Mouse (Mus musculus): ENCODE data around the gene Layn.

The Layn gene

DNA sequence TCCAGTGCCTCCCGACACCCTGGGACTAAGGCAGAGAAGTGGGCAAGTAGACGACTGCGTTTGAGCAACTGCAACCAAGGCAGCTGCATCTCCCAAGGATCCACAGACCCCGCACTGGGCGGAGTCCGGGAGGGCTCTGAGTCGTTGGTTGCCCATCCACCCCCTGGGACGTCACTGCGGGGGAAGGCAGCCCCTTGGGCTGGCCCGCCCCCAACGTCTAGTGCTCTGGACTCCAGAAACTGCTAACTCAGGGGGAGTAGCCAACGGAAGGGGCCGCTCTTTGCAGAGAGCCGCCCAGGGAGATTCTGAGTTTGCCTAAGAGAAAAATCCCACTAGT, at the start of gene Layn:
Gene Layn, minus strand, starts transcription at position 116 of the 337 bp plus-strand sequence.
- DNase-seq (ENCODE audit: low read depth, low spot score) = peak; percentile 20

DNA sequence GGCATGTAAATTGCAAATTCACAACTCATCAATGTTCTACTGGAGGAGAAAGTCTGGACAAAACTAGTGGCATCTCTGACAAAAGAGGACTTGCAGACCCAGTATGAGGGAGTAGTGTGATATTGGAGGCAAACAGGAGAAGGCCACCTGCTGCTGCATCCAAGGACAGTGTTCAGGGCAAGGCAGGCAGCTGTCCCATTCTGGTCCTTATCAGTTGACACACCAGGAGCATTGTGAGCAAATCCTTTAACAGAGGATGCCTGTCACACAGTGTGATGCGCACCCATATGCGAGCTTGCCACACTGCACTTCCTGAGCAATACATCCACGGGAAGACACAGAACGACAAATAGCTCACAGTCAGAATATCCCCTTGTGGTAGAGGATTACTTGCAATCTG, 37.9 kb upstream of the Layn start:
- no peak for DNase-seq (ENCODE audit: low read depth, low spot score)

GRCm38 (mm10) chr9:51105751-51106150, 28.9 kb upstream of the Layn start:
- DNase-seq (ENCODE audit: low read depth, low spot score) = no peak

GRCm38 (mm10) chr9:51103808-51104514, 27.1 kb upstream of the Layn start:
- peak; percentile 23 for DNase-seq (ENCODE audit: low read depth, low spot score)

GRCm38 (mm10) chr9:51102963-51103807, 26.3 kb upstream of the Layn start:
- peak; percentile 6 for DNase-seq (ENCODE audit: low read depth, low spot score)

DNA sequence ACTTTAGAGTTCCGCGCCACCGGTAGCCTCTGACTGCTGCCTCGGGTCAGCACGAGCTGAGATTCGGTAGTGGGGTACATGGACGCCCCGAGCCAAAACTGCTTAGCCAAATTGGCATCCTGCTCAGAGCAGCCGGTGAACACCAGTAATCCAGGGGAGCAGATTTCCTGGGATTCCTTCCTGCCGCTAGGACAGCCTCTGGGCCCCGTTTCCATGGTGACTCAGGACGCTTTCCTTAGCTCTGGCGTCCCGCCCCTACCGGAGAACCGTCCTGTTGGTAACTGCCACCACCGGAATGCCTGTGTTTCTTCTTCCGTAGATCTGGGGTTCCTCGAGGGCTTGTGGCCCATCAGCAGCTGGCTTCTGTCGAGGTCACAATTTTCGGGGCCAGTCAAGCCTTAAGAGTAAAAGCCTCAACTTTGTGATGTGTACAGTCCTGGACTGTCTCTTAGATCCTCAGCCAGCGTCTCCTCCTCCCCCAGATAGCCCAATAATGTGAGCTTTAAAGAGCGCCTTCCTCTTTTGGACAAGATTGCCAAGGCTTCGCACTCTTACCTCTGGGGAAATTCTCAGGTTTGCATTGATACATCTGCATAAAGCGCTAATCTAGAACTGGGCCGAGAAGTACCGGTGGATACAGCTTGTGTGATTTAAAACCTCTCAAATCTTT, 25.0 kb upstream of the Layn start, which contains the start of gene 4833427G06Rik:
Gene 4833427G06Rik, minus strand, starts transcription at position 323 of the 670 bp plus-strand sequence.
- DNase-seq (ENCODE audit: low read depth, low spot score) = peak; percentile 20

DNA sequence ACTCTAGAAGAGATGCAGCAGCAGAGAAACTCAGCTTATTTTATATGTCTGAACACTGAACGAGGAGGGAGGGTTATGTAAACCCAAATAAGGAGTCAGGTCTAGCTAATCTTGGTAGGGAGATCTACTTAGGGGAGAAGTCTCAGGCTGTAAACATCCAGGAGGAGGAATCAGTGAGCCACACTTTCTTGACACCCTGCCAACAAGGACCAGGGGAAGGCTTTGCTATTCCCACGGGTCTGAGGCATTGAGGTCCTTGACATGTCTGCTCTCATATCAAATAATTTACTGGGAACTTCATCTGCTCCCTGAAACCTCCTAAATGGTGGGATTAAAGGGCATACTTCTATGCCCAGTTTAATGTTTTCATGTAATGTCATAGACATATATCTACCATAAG, 19.4 kb upstream of the Layn start:
- no peak for DNase-seq (ENCODE audit: low read depth, low spot score)

DNA sequence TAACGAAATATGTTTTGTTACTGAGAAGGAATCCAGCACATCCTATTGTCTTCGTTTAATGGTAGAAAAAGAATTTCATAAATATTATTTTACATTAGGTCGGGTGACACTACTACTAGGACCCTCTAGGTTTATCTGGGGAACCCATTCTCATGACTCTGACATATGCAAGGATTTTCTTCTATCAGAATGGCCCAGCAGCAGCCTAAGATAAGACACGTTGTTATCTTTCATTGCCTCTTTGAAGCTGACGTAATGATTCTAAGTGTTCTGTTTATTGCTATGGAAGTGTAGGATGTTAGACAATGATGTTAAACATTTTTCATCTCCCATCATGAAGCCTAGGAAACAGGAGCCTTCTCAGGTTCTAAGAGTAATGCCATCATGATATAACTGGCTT, 16.8 kb upstream of the Layn start:
- no peak for DNase-seq (ENCODE audit: low read depth, low spot score)

DNA sequence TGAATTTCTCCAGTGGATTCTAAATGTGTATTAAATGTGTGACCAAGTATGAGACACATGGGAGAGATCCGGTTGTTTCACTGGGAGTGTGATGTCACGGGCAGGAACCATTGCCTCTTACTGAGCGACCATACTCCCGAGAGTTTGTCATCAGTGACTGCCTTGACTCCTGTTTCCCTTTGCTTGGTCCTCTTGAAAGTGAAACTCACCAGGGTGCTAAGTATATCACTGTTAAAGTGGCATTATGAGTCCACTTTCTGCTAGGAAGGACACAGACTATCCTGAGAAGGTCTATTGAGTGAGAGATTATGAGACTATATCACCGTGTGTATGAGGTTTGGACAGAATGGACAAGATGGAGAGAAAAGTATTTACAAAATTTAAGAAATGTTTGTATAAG, 4.7 kb upstream of the Layn start:
- no peak for DNase-seq (ENCODE audit: low read depth, low spot score)

GRCm38 (mm10) chr9:51076300-51076978, 455 bp downstream of the Layn start:
- no peak for DNase-seq (ENCODE audit: low read depth, low spot score)

GRCm38 (mm10) chr9:51075780-51076179, 1.1 kb downstream of the Layn start:
- DNase-seq (ENCODE audit: low read depth, low spot score) = no peak

DNA sequence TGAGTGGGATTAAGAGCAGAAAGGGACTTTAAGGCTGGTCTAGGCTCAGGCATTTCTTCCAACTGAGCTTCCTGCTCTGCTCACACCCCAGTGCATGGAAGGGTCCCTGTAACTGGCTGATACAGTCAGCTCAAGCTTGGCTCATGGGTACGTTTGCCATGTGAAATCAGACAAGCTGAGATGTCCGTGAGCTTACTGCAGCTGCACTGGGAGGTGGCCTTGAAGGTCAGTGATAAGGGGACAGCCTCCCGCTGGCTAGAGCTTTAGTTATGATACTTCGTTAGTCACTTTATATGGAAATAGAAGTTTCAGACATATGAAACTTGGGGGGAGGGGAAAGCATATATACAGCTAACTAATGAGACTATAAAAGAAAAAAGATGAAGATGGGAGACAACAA, 6.1 kb downstream of the Layn start:
- DNase-seq (ENCODE audit: low read depth, low spot score) = no peak

DNA sequence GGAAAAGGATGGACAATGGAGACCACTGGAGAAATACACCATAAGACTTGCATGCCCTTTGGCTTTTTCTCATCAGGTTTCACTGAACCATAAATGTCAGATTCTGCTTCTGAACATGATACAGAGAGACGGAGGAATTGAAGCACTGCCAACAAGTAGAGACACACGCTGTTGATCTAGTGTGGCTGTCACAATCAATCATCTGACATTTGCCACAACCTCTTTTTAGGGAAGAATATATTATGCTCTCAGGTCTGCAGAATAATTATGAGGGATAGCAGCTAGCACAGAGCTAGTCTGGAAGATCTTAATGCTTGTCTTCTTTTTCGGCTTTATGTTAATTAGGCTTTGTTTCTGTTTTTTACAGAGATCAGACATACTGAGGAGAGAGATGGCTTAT, 8.7 kb downstream of the Layn start:
- DNase-seq (ENCODE audit: low read depth, low spot score) = no peak

DNA sequence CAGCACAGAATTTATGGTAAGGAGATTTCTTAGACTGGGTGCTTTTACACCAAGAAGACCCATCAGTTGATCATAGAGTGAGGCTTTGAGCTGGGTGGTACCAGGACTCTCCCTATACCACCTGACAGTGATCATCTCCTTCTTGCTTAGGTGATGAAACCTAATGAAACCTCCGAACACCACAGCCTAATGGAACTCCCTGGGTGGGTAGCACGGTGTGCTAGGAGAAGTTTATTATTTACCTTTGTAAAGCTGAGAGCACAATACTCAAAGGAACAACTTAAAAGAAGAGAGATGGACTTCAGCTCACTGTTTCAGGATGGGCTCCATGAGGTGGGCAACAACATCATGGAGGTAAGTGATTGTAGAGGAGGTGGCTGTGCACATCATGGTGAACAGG, 16.3 kb downstream of the Layn start, which contains the start of gene Btg4:
Gene Btg4, plus strand, starts transcription at position 301 of the 400 bp plus-strand sequence.
- no peak for DNase-seq (ENCODE audit: low read depth, low spot score)

DNA sequence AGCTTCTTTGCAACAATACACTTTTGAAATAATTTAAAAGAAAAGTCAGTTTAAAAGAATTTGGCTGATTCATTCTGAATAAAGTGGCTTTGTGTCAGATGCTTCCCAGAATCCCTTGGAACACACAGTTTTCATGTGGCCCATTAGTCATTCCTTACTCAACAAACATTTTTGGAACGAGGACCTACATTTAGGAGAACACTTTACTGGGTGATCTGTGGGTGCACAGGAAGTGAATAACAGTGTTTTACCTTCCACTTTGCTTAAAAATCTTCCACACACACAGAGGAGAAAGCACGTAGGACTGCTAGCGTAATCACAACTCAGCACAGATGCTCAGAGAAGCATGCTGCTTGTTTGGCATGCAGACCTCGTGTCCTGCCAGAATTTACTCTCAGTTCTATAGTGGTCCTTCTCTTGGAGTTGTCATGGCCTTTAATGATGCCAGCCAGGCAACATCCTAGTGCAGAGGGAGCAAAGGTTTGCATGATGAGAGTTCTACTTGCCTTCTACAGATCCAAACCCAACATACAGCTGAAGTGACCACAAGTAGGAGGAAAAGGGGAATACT, 17.9 kb downstream of the Layn start:
- DNase-seq (ENCODE audit: low read depth, low spot score) = no peak

DNA sequence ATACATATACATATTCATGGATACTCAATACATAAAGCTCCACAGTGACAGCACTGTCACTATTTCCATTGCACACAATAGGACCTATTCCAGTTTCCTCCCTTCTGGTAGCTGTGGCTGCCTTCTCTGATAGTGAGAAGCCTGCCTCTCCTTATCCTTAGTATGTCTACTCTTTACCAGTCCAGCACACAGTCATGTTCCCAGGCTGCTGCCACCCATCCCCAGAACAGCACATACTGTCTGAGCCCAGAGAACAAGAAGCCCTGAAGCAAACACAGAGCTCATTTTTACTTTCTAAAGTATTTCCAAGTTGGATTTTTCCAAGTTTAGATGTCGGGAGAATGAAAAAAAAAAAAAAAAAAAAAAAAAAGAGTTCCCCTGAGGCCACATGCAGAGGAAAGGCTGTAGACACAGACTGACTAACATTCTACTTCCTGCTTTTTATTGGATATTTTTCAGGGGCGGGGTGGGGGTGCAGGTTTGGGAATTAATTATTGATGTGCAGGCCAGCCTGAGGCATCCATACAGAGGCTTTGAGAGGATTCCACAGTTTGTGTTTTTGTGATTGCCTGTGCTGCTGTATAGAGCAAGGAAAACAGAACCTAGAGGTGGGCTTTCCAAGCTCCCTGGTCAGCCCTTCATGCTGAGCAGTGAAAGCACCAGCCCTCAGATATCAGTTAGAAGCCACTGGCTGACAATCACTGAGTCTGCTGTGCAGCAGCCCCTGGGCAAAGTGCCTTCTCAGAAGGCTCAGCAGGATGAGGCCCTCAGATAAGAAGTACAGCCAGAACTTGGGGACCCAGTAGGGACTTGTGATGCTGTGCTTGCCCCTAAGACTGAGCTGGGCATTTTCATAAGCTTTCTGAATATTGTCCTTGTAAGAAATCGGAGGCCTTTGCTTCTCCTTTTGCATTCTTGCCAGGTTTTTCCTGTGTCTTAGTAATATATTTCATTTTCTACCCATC, 20.3 kb downstream of the Layn start:
- no peak for DNase-seq (ENCODE audit: low read depth, low spot score)

DNA sequence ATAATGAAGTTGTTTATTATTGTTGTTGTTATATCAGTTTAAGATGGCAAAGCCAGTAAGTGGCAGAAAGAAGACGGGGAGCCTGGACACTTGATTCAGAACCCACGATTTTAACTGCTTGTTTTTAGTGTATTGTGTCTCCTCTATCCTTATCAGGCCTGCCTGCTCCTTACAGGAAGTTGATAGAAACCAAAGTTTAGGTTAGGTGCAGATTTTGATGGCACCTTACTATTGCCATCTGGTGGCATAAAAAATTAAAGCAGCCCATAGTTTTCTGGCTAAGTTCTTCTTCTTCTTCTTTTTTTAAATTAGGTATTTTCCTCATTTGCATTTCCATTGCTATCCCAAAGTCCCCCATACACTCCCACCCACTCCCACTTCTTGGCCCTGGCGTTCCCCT, 24.7 kb downstream of the Layn start:
- DNase-seq (ENCODE audit: low read depth, low spot score) = no peak

DNA sequence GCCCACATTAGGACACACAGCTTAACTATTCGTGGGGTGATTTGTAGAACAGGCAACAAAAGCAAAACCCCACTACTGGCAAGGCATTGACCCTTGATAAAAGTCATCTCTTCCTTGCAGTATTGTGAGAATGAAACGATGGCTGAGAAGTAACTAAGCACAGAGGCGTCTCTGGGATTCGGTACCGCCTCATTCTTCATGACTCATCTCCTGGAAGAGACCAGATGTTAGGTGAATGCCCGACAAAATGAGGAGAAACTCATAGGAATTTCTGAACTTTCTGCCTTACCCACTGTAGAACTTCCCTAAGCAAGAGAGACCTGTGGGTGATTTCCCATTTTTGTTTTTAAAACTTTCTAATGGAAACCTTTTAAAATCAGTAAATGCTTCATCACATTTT, 34.8 kb downstream of the Layn start:
- no peak for DNase-seq (ENCODE audit: low read depth, low spot score)

GRCm38 (mm10) chr9:51041491-51041980, 35.4 kb downstream of the Layn start:
- DNase-seq (ENCODE audit: low read depth, low spot score) = no peak
